Mouse (Mus musculus) lung, postnatal 10 days (tissue): ENCODE measurements at regions not wholly inside any gene's neighbourhood (a gene's known extent, or its start where the extent isn't known, plus 50 kb on each side); places are given as distances from the start of the nearest gene placed in this dataset.

Source experiments
- DNase-seq: peaks from one replicate; pipeline ENCODE4 v3.0.0; 2021

- no peak for DNase-seq
Measured at GRCm38 (mm10) chr1:126916369-126916768, 85.8 kb upstream of the Nckap5 start.

GRCm38 (mm10) chr1:126911277-126912060 is 80.9 kb upstream of the Nckap5 start:
- peak; percentile 74 for DNase-seq

- DNase-seq: no peak
Measured at GRCm38 (mm10) chr1:126907417-126907816, 76.8 kb upstream of the Nckap5 start.

- DNase-seq: no peak
Measured at GRCm38 (mm10) chr1:126898484-126898883, 67.9 kb upstream of the Nckap5 start.

GRCm38 (mm10) chr1:126896895-126897294 is 66.3 kb upstream of the Nckap5 start:
- no peak for DNase-seq

- no peak for DNase-seq
Measured at GRCm38 (mm10) chr1:126880801-126881200, 50.2 kb upstream of the Nckap5 start.
